Mouse (Mus musculus): ENCODE results near the gene Scn9a. TPM values are rescaled to one million over a fixed set of nuclear protein-coding genes. Genes with fewer than 3 reads are reported as not detected.
A peak's percentile ranks its signal among the peaks of the same experiment; 100 is the strongest.

The Scn9a gene
- polyA plus RNA-seq, 1 experiment from 2014 or later, result 7.8 TPM

DNA sequence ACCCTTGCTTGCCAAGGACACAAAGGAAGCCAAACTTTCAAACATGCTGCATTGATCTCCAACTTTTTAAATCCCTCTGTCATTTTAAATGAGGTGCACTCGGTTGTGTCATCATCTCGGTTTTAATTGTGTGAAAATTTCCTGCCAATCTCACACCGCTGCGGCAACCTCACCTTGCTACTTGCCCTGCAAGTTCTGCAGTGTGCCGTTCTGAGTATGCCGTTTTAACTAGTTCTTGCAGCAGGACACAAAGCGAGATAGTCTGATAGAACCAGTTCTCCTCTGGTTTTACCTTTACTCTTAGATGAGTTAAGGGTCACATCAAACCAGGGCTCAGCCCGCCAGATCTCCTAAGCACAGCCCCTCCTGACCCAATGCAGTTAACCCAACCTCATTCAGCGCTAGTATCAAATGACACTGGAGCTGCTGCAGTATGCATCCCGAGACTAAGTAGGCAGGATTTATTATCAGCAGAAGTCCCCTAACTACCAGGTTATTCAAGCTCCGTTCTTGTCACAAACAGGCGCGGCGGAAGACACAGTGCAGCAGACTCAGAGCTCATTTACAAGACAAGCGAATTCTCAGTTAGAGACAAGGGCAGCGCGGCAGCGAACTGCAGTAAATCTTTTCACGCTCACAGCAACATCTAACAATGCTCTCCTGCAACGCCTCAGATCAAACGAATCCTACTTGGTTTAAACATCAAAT is 194.8 kb downstream of the Scn9a start:
- Histone ChIP-seq H3K4me3 (replicated peaks) (peak overlapping the region; percentile 45), H3K9ac (replicated peaks) (peak overlapping the region; percentile 59), H3K9me3 (no peaks in the 10 kb centered on the region), H3K4me2 (replicated peaks) (peak overlapping the region; percentile 72), H3K27ac (no peak overlapping the region), H3K4me1 (replicated peaks) (peaks cover 13% of the 10 kb centered on the region), H3K27me3 (peaks cover 6% of the 10 kb centered on the region; the same call in 1 of the 2 replicates), H3K36me3 (no peaks in the 10 kb centered on the region)
- ATAC-seq, result peak; percentile 77
- WGBS, result 6% methylated on average over 21 of the region's 21 CpGs

DNA sequence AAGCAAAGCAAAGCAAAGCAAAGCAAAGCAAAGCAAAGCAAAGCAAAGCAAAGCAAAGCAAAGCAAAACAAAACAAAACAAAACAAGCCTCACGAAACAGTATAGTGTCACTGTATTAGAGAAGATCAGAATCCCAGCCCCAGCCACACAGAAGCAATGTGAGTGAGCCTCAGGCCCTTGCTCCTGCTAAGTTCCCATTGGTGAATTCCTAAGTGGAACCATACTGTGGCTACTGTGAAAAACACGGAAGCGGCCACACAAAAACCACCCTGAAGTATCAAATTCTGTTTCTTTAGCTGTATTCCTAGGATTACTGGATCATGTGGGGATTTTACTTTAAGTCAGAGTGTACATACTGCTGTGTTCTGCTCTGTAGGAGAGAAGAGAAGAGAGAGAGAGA is 198.5 kb downstream of the Scn9a start:
- WGBS, result 57% methylated on average over 3 of the region's 3 CpGs

More for the DNA sequence above, 198.5 kb downstream of the Scn9a start:
- Histone ChIP-seq H3K36me3 (no peaks in the 10 kb centered on the region), H3K4me1 (replicated peaks) (peaks cover 13% of the 10 kb centered on the region), H3K9ac (replicated peaks) (no peak overlapping the region), H3K4me2 (replicated peaks) (no peak overlapping the region), H3K4me3 (replicated peaks) (no peak overlapping the region), H3K9me3 (no peaks in the 10 kb centered on the region), H3K27me3 (0 out of 2 replicates have a peak, but pooled peaks cover 3% of the 10 kb centered on the region), H3K27ac (no peak overlapping the region)
- ATAC-seq, result no peak

Other genes with a start within 250 kb of the Scn9a start
- gene Scn1a, start 194.1 kb downstream of the Scn9a start, polyA plus RNA-seq (2015; fragmentation: Nextera tagmentation; extraction: Ambion mirVana), result 9.5 and 10.4 TPM in 2 replicates
- gene Scn7a, start 150.0 kb upstream of the Scn9a start, polyA plus RNA-seq (2015; fragmentation: Nextera tagmentation; extraction: Ambion mirVana), result 0.13 and 0.24 TPM in 2 replicates